Mouse (Mus musculus): ENCODE results near the gene 9330182L06Rik.

Gene 9330182L06Rik

DNA sequence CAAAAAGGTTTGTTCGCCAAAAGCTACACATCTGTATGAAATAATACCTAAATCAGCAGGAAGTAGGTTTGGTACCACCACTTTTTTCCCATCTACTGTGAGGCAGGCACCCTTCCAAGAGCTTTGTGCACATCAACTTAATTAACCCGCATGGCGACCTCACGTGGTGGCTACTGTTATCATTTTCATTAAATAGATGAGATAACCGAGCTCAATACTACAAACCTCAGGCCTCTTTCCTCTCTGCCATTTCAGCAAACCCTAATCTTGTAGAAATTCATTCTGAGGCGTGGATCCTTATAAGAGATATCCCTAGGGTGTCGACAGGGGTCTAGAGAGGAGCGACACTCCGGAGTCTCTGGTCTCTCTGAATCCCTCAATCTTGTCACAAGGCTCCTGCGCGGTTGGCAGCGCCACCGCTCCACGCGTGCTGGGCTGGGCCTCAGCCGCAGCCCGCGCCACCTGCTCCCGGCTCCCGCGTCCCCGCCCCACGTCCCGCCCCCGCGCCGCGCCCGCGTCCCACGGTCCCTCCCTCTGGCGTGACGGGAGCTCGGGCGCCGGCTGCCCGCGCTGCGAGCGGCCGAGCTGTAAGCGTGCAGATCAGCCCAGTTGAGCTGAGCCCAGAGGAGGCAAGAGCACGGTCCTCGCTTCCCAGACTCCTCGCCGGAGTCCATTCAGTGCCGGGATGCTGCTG, at the start of gene 9330182L06Rik:
Gene 9330182L06Rik, plus strand, starts transcription at position 533 of the 694 bp plus-strand sequence.
- DNase-seq = peak; percentile 3

DNA sequence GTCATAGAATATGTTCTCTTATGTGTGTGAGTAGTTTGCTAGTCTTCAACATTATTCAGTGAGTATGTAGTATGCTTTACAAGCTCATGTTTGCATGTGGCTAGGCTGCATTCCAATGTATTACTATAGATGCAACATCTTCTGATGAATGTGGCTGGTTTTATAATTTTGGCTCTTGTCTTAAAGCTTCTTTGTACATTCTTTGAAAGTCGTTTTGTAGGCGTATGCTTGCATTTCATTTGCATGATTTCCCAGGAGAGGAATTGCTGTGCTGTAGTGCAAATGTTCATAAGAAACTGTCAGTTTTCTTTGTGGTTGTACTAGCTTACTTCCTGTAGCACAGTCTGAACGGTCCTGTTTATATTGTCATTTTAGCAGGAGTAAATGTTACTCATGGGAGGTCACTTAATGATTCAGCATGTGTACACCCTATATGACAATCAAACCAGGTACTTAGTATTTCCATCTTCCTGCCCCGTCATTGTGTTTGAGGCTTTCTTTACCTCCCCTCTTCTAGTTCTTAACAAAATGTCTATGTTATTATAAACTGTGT, 38.4 kb upstream of the 9330182L06Rik start:
- no peak for DNase-seq

DNA sequence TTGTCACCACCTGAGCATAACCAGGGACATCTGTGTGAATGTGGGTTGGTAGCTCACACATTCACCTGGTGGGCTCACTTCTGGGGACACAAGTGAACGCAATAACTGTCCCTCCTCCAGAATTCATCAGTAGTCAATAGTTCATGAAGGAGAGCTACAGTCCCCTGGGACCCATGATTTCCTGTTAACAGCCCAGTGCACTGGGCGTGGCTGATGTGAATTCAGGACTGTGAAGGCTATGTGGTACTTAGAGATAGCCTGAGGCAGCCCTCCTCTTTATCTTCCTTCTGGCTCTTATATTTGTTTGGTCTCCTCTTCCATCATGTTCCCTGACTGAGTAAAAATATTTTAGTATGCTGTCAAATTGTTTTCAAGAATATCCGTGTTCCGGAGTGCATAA, 1.6 kb upstream of the 9330182L06Rik start:
- no peak for DNase-seq

DNA sequence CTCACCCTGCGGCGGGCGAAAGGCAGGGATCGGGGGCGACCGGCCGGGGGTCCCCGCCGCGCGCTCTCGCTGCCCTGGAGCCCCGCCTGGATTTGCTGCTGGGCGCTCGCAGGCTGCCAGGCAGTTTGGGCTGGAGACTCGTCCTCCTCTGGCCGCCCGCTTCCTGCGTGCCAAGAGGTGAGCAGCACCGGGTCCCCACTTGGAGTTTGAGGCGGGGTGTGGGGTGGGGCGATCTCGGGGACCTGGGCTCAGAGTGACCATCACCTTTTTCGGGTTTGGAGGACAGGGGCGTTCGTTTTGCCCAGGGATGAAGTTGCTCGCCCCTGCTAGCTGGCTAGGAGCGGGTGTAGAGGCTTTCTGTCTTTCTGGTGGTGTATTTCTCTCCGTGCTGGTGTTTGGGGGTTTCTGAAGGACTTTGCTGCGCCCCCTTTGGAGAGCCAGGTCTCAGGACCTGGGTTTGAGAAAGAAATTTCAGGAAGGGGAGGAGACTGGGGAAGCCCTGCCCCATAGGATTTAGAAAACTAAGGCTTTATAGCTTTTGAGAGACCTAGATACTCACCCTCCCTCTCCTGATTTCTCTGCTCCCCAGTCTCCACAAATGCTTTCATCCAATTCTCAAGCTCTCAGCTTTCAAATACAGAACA, 484 bp downstream of the 9330182L06Rik start:
- no peak for DNase-seq

DNA sequence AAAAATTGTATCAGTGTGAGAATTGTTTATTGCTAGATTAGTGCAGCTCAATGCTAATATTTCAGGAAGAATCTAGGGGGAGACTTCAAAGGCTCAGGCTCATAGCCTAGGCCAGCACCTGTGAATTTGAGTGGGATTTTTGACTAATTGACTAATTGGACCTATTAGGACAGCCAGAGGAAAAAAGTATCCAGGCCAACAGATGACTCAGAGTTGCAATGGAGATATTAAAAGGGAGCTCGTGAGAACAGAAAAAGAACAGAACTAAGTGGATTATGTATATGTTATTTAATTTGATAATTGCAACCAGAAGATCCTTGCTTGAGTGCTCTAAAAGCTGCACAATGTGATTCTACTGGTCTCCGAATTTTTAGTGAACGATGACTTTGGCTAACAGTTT, 3.7 kb downstream of the 9330182L06Rik start:
- DNase-seq = no peak

DNA sequence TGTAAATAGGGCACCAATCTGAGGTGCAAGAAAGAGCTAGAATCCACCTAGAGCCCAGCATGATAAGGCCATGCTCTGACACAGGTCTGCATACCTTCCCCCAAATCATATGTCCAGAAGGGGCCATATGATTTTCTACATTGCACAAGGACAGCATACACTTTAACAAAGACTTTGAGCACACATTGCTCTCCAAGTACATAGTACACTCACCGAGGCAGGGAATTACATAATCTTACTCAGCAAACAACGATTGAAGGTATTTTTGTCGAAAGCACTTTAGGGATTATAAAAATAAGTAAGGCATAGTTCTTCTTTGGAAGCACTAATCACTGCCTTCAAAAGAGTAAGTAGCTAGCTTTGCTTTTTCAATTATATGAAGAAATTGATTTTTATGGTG, 7.1 kb downstream of the 9330182L06Rik start:
- no peak for DNase-seq

DNA sequence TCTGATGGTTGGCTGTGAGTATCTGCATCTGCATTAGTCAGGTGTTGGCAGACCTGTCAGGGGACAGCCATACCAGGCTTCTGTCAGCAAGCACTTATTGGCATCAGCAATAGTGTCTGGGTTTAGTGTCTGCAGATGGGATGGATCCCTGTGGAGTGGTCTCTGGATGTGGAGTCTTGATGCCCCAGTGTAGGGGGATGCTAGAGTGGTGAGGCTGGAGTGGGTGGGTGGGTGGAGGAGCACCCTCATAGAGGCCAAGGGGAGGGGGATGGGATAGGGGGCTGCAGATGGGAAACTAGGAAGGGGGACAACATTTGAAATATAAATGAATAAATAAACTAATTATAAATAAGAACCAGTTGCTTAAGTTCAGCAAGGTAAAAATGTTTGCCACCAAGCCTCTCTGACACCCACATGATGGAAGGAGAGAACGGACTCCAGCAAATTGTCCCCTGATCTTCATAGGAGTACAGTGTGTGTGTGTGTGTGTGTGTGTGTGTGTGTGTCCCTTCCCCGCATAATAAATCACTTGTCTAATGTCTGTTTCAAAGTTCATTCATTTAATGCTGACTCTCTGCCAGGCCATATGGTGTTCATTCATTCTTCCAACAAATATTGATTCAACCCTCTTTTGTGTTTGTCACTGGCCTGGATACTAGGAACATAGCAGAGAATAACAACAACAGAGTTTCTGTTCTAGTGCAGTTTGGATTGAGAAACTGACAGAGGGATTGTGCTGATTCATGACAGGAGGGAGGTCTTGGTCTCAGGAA, 30.0 kb downstream of the 9330182L06Rik start:
- no peak for DNase-seq

DNA sequence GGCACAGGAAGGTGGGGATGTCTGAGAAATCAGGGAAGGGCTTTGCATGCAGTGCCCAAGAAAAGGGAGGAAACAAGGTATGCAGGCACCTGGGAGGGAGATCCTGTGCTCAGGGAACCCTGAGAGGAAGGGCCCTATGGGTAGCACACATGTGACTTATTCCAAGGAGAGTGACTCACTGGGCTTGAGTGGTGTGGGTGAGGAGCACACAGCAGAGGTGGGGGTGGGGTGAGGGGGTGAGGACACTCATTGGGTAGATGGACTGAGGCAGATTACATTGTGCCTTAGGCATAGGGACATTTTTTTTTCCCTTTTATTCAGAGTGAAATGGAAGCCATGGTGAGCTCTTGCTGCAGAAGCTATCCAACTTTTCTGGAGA, 30.6 kb downstream of the 9330182L06Rik start:
- DNase-seq = no peak

DNA sequence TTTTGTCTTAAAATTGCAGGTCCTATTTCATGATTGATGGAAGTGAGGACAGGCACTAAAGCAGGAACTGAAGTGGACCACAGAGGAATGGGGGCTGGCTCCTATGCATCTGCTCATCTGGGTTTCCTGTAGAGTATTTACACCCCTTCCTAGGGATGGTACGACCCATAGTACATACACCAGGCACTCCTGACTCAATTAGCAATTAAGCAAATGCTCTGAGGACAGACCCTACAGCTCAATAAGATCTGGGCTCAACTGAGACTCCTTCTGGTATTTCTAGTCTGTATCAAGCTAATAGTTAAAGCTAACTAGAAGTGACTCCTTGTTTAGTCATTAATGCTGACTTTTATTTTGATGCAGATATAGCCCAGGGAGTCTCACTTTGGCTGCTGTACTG, 60.9 kb downstream of the 9330182L06Rik start:
- no peak for DNase-seq

DNA sequence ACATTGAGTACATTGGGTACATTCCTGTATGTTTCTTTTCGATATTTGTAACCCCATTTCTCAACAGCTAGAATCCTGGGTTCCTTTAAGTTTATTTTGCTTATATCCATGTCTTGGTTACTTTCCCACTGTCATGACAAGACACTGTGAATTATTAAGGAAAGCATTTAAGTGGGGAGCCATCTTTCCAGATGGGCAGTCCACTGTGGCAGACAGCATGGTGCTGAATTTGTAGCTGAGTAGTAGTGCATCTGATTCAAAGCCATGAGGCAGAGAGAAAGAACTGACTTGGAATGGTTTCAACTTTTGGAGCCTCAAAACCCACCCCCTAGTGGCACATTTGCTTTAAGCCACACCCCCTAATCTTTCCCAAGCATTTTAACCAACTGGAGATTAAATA, 61.6 kb downstream of the 9330182L06Rik start:
- no peak for DNase-seq

DNA sequence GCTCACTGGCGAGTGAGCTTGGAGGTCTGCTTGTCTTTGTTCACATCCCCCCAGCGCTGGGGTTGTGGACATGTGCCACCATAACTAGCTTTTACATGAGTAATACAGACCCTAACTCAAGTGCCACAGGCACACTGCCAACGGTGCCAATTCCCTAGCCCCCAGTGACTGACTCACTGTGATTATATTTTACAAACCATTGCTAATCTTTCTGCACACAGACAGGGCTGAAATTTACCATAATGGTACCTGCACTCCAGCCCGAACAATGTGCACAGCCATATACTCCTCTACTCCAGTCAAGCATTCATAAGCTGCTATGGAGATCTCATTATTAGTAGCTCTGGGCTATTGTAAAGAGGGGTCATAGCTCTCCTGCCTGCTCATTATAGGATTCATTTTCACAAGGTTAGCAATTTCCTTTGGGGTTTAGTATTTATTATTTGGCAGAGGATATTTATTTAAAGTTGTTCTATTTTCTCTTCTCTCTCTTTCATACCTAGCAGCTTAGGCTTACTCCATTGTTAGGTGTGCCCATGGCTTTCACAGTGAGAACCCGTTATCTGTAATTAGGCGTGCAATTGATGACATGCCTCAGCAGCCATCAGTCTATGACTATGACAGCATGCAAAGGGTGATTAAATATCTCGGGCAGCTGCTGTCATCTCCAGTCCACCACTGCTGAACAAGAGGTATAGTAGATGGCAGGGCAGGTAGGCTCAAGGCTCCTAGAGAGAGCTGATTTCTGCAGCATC, 73.0 kb downstream of the 9330182L06Rik start:
- DNase-seq = no peak

DNA sequence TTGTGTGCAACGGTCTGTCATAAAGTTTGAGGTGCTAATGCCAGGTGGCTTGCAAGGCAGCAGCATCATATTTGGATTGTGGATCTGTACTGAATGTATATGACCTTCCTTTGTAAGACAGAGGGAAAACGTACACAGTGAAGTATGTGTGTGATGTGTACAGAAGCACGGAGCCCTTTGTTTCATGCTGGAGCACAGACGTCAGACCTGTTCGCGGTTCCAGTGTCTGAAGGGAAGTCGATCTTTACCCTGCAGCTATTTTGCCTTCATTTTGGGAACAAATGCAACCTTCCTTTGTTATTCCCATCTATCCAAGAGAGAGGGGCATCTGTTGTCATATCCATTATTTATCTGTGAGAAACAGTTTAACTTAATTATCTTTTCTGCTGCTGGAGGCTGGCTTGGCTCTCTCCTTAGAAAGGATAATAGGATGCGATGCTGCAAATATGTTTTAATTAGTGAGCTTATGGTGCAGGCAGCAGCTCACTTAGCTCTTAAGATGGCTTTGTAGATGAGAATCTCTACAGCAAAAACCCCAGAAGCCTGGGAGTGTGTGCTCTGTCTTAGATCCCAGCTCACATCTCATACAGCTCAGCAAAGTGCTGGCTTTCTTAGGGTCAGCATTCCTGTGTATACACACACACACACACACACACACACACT, 73.7 kb downstream of the 9330182L06Rik start:
- no peak for DNase-seq

DNA sequence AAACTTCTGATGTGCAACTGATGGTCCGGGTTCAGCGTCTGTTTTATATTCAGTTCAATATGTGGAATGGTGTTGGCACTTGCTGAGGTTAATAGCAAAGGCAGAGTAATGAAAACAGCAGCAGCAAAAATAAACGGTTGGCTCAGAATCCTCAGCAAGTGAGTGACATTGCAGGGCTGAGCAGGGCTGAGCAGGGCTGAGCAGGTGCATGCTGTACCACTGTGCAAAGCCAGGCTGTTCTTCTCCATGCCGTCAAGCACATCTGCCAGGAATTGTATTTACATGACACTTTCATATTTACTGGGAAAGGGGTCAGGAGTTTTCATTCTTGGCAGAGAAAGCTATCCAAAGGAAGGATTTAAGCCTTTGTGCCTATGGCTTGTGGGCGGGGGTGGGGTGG, 78.7 kb downstream of the 9330182L06Rik start:
- no peak for DNase-seq

DNA sequence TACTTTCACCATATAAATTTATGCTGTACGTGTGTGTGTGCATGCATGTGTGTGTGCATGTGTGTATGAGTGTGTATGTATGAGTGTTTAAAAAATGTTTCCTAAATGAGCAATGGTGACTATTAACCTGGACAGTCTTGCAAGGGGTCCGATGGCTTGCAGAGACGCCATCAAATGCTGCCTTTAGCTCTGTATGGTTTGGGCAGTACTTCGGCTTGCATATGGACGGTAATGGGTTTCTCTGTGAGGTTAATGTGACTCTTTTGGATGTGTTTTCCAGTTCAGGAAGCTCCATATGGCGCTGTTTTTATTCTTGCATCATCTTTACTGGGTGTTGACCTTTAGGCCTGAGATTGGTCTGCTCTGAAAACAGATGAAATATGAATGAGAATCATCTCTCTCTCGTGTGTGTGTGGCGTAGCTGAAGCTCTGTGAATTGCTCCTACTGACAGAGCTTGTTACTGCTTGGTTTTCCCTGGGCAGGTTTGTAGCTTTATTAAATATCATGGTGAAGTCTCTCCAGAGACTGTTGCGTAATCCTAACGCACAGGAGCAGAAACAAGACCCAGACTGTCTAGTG, 79.2 kb downstream of the 9330182L06Rik start:
- no peak for DNase-seq

DNA sequence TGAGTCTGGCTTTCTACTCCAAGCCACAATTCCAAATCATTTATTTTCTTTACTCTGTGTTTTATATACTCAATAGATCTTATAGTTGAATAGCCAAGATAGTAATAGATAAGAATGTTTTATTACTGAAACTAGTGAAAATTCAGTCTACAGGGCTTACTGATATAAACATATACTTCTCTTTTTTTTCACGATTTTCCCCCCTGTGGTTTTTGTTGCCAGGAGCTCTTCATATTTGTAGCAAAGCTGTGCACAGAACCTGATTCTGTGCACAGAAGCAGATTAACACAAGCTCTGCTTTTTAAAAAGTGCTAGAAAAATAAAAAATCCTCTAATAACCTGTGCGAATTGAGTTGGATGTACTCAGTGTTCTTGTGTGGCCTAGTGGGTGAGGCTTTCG, 79.7 kb downstream of the 9330182L06Rik start:
- DNase-seq = no peak

DNA sequence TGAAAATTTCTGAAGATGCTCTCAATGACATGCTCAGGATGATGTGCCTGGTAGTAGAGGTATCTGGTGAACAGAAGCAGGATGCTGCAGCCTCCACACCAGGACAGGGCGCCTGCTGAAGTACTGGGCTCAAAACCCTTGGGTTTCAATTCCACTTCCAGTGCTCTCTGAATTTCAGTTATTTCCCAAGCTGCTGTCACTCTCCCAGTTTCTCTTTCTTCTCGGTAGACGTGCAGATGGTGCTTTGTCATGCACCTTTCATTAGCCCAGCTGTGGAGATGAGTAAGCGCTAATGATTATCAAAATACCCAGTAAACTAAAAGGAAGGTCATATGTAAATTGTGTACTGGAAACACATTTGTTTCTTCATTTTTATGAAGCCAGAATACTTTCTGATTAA, 80.6 kb downstream of the 9330182L06Rik start:
- DNase-seq = no peak

DNA sequence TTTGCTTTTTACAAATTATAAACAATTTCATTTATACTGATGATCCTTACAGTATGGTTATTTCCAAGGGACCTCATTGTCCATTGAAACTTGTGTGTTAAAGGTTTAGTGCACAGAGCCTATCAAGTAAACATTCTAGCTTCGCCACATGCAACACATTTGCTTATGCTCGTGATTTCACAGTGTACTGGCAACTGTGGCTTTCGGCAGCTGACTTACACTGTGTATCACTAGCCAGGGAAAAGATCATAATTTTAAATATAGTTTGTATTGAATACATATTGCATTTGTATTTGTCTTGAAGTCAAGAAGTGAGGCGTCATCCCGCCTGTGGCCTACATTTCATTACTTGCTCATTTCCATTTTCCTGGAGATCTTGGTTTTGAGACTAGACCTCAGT, 86.2 kb downstream of the 9330182L06Rik start:
- no peak for DNase-seq

DNA sequence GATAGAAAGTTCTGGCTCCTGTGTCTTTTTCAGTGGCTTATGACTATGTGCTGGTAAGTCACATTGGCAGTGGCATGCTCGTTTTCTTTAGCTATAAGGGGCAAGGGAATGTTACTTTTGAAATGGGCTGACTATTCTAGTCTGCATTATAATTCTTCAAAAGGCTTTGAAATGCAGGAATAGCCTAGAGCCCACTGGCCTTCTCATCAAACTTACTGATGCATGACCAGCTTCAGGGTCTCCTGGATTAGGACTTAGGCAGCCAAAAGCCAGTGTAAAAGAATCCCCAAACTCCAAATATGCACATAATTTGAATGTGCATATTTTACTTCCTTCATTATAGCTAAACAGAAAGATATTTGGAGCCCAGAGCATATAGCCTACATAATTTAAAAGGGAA, 86.7 kb downstream of the 9330182L06Rik start:
- DNase-seq = no peak

DNA sequence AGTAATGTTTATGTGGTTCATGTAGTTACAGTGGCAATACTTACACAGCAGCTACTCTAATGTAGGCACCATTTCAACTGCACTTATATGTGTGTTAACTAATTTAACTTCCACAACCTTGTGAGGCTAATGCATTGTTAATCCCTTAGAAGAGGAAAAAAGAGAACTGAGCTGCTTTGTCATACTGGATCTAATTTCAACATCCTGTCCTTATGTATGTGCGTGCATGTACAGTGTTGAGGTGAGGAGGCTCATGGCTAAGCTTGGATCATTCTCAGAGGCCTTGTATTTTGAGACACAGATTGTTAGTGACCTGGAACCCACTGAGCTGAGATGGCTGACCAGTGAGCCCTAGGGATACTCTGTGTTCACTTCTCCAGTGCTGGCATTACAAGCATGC, 88.3 kb downstream of the 9330182L06Rik start:
- no peak for DNase-seq

DNA sequence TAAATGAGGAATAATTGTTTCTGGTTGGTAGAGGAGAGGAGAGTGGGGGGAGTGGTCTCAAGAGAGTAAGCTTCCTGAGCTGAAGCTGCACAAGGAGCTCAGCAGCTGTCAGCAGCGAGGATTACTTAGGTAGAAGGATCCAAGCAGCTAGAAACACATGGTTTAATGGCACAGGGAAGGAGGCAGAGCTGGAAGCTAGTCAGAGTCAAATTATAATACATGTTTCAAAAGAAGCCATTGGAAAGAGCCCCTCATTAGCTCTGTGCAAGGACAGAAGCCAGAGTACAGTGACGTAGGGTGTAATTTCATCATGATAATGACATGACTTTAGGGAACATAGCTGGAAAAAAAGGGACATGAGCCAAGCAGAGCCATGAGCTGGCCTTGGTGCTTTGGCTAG, 92.2 kb downstream of the 9330182L06Rik start:
- DNase-seq = no peak

DNA sequence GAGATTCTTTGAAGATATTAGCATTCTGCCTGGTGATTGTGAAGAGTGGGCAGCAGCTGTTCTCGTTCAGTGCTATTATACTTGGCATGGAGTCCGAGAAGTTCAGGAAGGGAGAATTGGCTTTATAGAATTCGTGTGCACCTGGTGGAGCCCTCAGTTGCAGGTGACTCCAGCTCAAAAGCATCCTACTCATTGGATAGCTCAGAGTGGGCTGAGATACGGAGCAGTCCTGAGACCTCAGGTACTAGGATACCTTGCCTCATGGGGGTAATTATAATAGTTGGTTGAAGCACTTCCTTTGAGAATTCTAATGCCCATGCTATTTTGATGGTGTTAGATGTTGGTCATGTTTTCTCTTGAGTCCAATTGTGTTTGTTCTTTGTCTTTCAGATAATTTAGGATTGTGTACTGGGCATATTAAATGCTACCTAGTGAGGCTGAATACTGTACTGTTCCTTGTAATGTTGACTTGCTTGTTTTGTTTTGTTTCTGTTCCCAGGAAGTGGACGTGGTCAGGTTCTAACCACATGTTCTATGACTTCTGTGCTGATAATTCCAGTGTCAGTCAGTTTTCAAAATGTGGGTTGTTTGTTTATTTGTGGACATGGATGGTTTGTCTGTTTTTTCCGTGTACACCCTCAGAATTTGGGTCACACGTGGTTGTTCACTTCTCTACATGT, 96.2 kb downstream of the 9330182L06Rik start:
- DNase-seq = no peak

DNA sequence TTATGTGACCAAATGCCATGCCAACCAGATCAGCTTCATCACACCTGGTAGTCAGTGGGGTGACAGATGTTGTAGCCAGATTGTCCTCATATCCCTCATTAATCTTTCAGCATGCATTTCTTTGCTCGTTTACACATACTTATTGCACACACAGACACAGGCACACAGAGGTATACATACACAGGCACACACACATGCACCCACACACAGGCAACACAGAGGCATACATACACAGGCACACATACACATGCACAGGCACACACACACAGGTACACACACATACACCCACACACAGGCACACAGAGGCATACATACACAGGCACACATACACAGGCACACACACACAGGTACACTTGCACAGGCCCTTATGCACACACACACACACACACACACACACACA, 99.0 kb downstream of the 9330182L06Rik start:
- DNase-seq = no peak

All from thymus, postnatal 14 days (tissue).